Mouse (Mus musculus) CH12.LX (cell line): ENCODE measurements around the gene Slc22a14.

ENCODE experiments used
- CHD1 ChIP-seq: IDR thresholded peaks from 2 replicates; pipeline ENCODE4 v1.6.1; 2012; ENCODE audit warnings: low read depth, low read length, improper control_type of control experiment, inconsistent platforms
- CHD2 ChIP-seq: IDR thresholded peaks from 2 replicates; pipeline ENCODE4 v1.6.1; 2011; ENCODE audit warnings: low read length, improper control_type of control experiment
- CTCF ChIP-seq, 2 experiments: IDR thresholded peaks in 1 of 2; conservative IDR thresholded peaks in 1 of 2; 2 replicates each; pipeline ENCODE4 v1.5.1; 2011 to 2012; ENCODE audit warnings: low read depth in 2 of 2, low read length in 2 of 2, improper control_type of control experiment in 1 of 2, inconsistent platforms in 1 of 2, mild to moderate bottlenecking in 1 of 2, moderate library complexity in 1 of 2
- ETS1 ChIP-seq: conservative IDR thresholded peaks from 2 replicates; pipeline ENCODE4 v1.6.1; 2012; ENCODE audit warnings: low read depth, mild to moderate bottlenecking, inconsistent platforms, low read length, improper control_type of control experiment, moderate library complexity
- HCFC1 ChIP-seq: IDR thresholded peaks from 2 replicates; pipeline ENCODE4 v1.6.1; 2012; ENCODE audit warnings: low read depth, mild to moderate bottlenecking, inconsistent platforms, low read length, improper control_type of control experiment
- JUN ChIP-seq: IDR thresholded peaks from 2 replicates; pipeline ENCODE4 v1.6.1; 2011; ENCODE audit warnings: low read depth, mild to moderate bottlenecking, low read length, improper control_type of control experiment, moderate library complexity; ENCODE audit not compliant: insufficient read depth
- MAFK ChIP-seq: IDR thresholded peaks from 2 replicates; pipeline ENCODE4 v1.6.1; 2011; ENCODE audit warnings: low read length, improper control_type of control experiment; ENCODE audit not compliant: insufficient replicate concordance
- POLR2A ChIP-seq: IDR thresholded peaks from 2 replicates; pipeline ENCODE4 v1.6.1; 2011; ENCODE audit warnings: low read depth, mild to moderate bottlenecking, improper control_type of control experiment, low read length
- RAD21 ChIP-seq: IDR thresholded peaks from 2 replicates; pipeline ENCODE4 v1.6.1; 2011; ENCODE audit warnings: low read depth, mild to moderate bottlenecking, low read length, improper control_type of control experiment, moderate library complexity
- RCOR1 ChIP-seq: conservative IDR thresholded peaks from 2 replicates; pipeline ENCODE4 v1.6.1; 2012; ENCODE audit warnings: low read depth, mild to moderate bottlenecking, inconsistent platforms, low read length, improper control_type of control experiment
- USF2 ChIP-seq: conservative IDR thresholded peaks from 2 replicates; pipeline ENCODE4 v1.6.1; 2011; ENCODE audit warnings: low read depth, low read length, improper control_type of control experiment
- ZC3H11A ChIP-seq: IDR thresholded peaks from 2 replicates; pipeline ENCODE4 v1.6.1; 2012; ENCODE audit warnings: low read depth, mild to moderate bottlenecking, inconsistent platforms, low read length, improper control_type of control experiment
- ZMIZ1 ChIP-seq: IDR thresholded peaks from 2 replicates; pipeline ENCODE4 v1.6.1; 2012; ENCODE audit warnings: low read depth, mild to moderate bottlenecking, inconsistent platforms, low read length, improper control_type of control experiment

DNA sequence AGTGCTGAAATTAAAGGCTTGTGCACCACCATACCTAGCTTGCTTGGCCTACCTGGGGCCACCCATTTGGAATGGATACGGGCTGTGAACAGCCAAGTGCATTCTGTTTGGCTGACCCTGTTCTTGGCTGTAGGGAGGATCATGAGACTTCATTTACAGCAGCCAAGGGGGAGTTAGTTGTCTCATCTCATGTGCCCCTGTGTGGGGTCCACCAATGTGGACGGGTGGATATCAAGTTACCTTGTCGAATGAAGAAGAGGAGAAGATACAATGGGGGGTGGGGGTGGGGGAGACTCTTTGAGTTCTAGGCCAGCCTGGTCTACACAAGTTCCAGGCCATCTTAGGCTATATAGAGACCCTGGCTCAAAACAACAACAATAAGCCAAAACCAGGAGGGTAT is 9.7 kb upstream of the Slc22a14 start:
- TF ChIP-seq CTCF (conservative IDR thresholded peaks at IDR 0.05 in 1 of 2, IDR thresholded peaks at IDR 0.05 in 1 of 2; ENCODE audit: low read depth in 2 of 2, low read length in 2 of 2) = no peak
- no peak for TF ChIP-seq ETS1
- no peak for TF ChIP-seq POLR2A
- TF ChIP-seq USF2 = no peak
- TF ChIP-seq CHD1 = no peak
- TF ChIP-seq JUN = no peak
- no peak for TF ChIP-seq ZMIZ1
- TF ChIP-seq HCFC1 = no peak
- TF ChIP-seq RCOR1 = no peak
- TF ChIP-seq CHD2 = no peak
- no peak for TF ChIP-seq RAD21
- no peak for TF ChIP-seq MAFK
- no peak for TF ChIP-seq ZC3H11A
